Mouse (Mus musculus): Measurements from ENCODE around the gene Fam83g.

- no peak for TF ChIP-seq CTCF (IDR thresholded peaks at IDR 0.05; ENCODE audit: insufficient read depth, low read depth, low read length)
- no peak for TF ChIP-seq POLR2A (IDR thresholded peaks at IDR 0.05; ENCODE audit: insufficient read depth, low read depth, low read length)
These were observed 37.3 kb upstream of the Fam83g start for GRCm38 (mm10) chr11:61646499-61647039.
